Mouse (Mus musculus): ENCODE data around the gene Ajm1.
A peak's percentile ranks its signal among the peaks of the same experiment; 100 is the strongest.

Gene Ajm1

DNA sequence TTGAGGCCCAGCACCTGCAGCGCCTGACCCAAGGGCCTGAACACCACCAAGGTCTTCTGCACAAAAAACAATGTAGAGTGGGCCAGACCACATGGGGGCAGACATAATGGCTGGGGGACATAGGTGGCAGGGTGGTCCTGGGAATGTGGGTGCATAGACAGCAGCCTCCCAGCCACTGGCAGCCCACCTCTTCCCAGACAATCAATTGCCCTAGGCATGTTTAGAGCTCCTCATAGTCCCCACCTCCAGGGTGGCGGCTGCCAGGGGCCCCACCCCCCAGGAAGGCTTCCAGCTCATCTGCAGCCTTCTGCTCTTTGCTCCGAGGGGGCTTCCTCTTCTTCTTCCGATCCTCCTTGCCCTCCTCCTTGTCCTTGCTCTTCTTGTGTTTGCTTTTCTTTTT lies 2.0 kb upstream of the Ajm1 start:
- DNase-seq (ENCODE audit: low spot score), result no peak

DNA sequence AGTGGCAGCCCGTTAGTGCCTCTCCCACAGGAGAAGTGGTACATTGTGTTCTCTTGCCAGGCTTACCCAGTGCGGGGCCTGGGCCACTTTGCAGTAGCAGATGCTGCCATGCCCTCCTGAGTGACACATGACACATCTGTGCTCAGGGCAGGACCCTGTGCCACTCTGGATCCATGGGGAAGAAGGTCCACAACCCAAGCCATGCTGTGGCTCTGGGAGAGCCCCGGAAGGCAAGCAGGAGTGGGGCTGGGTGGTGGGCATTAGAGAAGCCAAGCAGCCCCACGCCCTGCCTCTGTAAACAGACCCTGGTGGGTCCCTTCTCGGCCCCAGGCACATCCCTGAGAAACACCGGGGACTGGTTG lies 1.5 kb upstream of the Ajm1 start:
- no peak for DNase-seq (ENCODE audit: low spot score)

DNA sequence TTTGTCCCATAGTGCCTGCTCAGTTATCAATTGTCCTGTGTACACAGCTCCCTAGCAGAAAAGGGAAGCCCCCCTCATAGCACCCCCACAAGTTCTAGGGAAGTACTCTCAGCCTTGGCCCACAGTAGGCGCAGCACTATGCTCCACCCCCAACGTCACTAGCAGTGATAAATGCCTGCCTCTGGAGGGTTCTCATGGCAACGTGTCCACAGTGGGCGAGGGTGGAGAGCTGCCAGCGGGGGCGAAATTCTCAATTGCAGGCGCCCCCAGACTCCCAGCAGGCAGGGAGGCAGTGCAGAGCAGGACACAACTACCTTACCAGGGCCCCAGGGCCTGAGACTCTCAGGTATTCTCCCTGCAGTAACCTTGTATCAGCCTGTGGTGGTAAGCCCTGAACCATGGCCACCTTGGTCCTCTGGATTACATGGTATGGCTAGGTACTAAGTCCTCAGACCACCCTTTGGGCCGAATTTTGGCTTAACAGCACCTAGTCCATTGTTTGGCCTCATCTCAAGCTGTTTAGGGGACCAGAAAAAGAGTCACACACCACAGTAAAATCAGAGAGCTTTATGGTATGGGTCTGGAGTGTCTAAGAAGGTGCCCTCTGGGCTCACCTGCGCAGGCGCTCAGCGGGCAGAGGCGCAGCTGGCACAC lies 1.0 kb upstream of the Ajm1 start:
- DNase-seq (ENCODE audit: low spot score), result no peak

DNA sequence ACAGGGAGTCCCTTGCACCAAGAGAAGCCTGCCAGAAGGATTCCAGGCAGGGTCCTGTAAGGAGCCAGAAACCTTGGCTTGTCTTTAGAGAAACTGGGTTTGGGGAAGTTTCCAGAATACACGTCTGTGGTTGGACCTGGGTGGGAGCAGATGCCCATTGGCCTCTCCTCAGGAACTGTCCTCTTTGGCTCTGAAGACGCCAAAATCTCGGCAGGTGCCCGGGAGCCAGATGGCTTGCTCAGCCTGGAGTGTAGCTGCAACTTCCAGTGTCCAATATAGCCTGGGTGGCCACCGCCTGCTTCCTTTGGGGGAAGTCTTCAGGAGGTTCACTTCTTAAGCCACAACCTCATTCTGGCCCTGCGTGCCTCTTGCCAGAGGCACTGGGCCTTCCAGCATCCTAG lies 344 bp upstream of the Ajm1 start:
- no peak for DNase-seq (ENCODE audit: low spot score)

DNA sequence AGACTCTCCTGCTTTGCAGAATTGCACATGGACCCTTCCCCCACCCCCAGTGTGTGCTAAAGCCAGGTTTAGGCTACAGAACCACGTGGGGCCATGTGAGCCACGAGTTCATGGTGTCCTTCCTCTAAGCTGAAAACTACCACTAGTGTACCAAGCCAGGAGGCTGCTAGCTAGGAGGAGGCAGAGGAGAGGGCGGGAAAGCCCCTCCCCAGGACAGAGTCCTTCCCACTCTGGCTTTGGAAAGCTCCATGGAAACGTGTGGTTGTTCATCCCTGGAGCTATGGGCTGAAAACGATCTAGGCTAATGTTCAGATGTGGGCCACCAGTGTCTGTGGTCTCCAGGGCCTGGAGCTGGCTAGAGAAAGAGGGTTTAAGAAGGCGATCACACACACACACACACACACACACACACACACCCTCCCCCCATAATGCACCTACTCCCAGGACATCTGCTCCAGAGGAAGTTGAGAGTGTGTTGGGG lies 896 bp downstream of the Ajm1 start:
- no peak for DNase-seq (ENCODE audit: low spot score)

DNA sequence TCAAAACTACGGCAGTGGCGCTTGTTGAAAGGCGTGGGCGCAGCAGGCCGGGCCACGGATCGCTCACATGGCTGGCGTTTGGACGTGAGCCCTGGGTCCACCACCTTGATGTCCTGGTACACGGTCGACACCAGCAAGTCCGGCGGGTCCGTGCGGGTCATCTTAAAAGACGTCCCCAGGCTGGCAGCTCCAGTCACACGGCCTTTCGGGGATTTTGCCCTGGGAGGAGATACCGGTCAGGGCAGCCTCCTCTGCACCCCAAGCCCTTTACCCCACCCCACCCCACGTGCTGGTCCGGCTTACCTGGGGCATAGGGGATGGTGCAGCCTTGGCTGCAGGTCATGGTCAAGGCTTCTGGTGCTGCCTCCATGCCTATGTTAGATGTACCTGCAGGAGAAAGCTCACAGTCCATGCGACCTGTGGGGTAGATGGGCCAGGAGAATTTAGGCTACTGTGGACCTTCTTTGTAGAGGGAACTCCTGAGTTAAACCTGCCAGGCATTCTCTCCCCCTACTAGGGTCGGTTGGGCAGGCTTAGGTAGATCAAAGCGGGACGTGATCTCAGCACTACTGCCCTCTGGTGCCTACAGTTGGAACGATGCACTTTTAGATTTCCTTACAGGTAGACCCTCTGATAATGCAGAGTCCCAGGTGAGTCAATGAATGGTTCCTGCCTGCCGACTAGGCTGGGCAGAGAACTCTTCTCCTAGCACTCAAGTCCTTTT lies 1.7 kb downstream of the Ajm1 start:
- DNase-seq (ENCODE audit: low spot score), result no peak

DNA sequence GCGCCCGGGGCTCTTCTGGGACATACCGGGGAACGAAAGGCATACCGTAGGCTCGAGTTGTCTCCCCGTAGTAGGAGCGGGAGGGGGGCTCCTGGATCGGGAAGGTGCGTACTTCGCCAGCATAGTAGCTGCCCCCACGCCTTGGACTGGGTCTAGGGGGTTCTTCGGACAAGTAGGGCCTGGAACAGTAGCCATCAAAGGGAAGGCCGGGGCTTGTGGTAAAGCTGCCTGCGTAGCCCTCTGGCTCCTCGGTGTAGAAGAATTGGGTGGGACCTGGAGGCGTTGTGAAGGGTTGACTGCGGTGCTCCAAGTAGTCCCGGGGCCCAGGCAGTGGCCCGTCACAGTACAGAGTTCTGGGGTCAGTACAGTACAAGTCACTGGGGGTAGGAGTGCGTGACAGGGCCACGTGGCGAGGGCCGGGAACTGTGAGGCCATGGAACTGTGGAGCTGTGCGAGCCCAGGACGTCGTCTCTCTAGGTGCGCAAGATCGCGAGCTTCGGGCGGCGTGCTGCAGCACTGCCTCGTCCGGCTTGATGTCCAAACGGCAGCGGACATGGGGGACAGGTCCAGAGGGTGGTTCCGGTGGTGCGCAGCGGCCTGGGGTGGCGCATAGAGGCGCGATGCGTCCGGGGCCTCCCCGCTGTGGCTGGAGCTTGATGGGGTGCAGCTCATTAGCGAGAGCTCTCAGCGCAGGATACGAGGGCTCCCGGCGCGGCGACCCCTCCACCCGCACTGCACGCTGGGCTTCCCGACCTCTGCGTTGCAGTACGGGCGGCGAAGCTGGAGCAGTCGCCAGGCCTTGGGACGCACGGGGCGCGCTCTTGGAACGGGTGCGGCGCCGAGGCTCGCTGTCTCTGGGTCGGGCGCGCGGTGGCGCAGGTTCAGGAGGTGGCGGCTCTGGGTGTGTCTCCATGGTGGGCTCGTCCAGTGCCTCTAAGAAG lies 2.5 kb downstream of the Ajm1 start:
- DNase-seq (ENCODE audit: low spot score), result no peak

DNA sequence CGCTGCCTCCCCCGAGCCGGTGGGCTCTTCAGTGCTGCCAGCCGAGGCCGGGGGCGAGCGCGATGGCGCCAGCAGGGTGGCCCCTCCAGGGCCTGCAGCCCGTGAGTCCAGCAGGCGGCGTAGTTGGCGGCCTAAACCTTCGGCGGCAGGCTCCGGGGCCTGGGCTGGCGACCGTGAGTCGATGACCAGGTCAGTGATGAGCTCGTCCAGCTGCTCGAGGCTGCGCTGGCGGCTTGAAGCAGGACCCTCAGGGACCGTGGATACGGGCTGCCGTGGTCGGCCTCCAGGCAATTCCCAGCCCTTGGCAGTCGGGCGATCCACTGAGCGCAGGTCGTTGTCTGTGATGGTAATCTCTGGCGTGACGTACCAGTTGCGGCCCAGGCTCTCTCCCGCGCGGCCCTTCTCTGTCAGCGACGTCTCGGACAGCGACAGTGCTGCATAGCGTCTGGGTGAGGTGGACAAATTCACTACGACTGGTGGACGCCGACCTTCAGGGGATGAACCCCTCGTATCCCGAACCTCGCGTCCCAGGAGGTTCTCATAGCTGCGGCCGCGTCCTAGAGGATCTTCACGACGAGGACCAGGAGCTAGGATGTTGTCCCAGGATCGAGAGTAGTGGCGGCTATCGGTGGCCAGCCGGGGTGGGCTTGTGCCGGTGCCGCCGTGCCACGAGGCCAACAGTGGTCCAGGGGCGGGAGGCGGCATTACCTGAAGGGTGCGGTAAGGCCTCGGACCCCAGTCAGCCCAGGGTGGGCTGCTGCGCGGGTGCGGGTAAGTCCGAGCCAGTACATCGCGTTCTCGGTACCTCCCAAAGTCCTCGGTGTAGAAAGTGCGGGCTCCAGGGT lies 3.4 kb downstream of the Ajm1 start:
- no peak for DNase-seq (ENCODE audit: low spot score)

DNA sequence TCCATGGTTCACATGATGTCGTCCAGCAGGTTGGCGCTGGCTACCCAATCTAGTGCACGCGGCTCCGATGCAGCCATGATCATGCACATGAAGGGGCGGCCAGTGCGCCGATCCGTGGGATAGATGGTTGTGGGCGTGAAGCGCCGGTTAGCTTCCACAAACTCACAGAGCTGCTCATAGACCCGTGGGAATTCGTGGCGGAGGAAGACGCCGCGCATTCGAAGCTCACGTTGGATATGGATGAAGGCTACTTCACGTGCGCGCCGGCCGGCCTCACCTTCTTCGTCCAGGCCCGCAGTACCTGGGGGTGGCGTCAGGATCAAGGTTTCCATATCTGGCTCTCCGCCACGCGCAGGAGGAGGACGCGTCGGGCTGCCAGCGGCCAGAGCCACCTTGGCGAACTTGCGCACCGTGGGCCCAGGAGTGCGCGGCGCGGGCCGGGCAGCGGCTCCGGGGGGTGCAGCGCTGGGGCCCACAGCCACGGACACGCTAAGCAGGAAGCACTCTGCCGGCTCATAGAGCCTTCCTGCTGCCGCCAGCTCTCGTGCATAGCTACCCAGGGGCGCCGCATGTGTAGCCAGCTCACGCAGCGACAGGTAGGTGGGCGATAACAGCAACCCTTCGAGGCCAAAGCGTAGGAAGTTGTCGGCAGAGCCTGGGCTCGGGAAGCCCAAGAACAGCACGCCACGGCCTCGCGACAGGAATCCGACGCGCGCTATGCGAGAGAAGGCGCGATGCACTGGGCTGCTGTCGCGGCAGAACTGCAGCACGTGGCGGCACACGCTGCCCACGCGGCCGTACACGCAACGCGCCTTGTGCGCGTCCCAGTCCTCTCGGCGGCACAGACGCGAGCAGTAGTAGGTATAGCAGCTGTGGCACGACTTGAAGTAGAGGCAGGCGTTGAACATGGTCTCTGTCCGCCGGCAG lies 4.3 kb downstream of the Ajm1 start:
- DNase-seq (ENCODE audit: low spot score), result no peak

DNA sequence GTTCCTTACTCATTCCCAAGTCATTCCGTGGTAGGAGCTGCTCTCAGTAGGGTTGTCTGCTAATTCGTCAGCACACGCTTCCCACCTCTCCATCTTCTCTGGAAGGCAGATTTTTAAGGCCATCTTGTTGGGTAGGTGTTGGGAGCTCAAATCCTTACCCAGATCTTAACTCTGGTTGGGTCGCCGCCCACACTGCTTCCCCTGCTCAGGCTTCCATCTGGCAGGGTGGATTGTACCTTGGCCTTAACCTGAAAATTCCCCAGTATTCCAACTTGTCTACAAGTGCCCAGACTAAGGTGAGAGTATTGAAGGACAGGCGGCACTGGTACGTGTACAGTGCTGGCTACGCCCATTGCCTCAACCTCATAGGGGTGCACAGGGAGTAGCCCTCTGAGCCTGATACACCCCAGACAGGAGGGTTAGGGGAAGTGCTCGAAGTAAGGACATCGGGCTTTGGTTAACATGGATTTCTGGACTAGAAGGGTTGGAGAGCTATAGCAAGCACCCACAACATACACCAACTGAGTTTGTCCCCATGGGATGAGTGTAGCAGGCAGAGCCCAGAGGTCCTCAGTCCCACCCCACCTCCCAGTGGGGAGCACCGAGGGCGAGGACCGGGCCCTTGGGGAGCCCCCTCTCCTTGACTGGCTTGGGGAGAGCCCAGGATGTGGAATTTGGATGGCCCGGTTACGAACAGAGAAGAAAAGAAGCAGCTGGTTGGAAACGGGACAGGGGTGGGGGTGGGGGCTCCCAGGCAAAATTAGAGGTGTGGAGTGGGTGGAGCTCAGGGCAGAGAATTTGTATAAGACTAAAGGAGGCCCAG lies 5.3 kb downstream of the Ajm1 start:
- no peak for DNase-seq (ENCODE audit: low spot score)

DNA sequence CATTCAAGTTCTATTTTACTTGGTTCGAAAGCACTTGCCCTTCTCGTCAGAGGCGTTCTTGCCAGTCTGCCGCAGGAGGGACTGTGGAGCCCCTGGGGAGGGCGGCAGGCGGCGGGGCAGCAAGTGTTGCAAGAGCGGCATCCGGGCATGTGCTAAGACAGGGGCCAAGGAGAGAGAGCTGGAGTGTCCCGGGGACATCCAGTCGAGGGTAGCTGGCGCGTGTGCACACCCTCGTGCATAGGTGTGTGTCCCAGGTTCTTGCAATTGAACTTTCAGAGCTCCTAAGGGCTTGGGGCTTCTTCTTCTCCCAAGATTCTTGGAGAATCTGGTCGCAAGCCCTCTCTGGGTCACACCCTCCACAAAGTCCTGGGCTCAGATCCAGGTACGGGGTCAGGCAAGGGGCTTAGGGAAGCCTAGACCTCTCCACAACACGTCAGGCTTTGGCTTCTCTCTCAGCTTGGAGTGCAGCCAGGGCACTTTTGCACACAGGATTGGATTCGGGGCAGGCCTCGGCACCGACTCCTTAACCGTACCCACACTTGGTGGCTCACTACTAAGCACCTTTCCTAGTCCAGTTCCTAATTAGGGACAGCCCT lies 6.0 kb downstream of the Ajm1 start:
- no peak for DNase-seq (ENCODE audit: low spot score)

DNA sequence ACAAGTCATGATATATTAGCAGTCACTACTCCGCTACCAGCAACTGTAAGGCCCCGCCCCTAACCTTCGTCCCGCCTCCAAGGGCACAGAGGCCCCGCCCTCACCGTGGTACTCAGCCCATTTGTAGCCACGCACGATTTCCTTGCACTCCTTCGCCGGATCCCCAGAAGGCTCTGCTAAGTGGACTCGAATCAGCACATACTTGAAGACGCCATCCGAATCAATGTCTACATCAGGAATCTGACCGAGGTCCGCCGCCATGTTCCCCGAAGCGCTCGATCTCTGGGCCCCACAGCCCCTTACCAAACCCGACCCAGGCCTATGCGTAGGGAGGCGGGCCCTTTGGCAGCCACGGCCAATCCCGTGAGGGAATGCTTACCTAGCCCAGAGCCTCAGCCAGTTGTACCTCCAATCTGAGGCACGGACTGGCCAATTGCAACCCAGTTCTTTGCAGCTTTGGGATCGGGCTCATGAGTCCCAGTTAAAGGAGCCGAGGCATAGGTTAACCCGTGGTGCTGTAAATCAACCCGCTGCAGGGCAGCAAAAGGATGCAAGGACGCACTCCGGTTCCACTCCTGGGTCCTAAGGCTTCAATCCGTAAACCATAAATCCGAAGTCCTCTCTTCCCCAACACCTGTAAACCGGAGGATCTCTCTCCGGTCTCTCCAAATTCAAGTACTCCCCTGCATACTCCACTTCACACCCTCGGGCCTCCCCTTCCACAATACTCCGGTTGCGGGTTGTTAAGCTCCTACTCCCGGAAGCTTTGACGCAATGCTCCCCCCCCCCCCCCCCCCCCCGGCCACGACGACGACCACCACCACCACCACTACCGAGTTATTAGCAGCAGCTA lies 6.8 kb downstream of the Ajm1 start, which contains the start of the genes Mamdc4 and Phpt1:
Gene Mamdc4, minus strand, starts transcription at position 267 of the 853 bp plus-strand sequence.
Gene Phpt1, minus strand, starts transcription at position 646 of the 853 bp plus-strand sequence.
- peak; percentile 90 for DNase-seq (ENCODE audit: low spot score)

DNA sequence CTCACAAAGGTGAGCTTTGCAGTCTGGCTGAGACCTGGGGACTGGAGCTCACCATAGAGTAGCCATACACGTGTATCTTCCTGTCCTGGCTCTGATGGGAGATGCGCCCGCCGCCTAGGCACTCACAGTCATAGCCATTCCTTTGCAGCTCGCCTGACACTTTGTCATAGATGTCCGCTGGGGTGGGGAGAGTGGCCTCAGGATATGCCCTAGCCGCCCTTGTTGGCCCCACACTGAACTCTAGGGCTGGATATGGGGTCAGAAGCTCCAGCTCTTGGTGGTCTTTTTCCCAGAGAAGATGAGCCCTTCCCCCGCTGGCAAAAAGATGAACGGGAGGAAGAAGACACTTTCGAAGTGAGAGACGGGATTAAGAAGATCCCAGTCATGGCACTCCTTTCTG lies 7.4 kb downstream of the Ajm1 start:
- no peak for DNase-seq (ENCODE audit: low spot score)

DNA sequence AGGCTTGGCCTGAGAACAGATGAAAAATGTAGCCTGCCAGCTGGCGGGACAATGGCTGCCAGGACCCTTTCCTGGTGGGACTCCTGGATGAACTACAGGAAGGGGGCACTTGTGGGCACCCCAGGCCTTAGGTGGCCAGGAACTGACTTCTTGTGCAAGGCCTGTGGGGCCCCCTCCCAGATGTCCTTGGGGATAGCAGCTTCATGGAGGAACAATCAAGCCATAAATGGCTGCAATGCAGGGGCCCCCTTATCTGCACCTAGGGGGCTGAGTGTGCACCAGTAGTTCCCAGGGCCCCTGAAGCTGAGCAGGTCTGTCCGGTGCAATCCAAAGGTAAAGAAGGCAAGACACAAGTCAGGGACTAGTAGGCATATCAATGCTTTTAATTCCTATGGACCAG lies 8.5 kb downstream of the Ajm1 start:
- no peak for DNase-seq (ENCODE audit: low spot score)

DNA sequence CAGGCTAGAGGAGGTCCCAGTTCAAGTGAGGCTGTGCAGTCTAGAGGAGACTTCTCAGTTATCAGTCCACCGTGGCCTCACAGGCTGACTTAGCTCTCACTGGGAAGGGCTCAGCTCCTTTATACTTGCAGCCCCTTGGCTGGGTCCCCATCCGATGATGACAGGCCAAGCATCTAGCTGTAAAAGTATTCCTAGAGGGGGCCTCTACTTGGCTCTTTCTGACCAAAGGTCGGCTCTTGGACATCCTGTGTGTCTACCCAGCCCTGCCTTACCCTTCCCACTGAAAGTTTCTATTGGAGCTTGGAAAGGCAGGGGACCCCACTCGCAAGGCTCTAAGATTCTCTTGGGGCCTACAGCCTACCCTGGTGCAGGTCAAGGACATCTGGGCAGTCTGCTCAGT lies 10.3 kb downstream of the Ajm1 start:
- DNase-seq (ENCODE audit: low spot score), result no peak

DNA sequence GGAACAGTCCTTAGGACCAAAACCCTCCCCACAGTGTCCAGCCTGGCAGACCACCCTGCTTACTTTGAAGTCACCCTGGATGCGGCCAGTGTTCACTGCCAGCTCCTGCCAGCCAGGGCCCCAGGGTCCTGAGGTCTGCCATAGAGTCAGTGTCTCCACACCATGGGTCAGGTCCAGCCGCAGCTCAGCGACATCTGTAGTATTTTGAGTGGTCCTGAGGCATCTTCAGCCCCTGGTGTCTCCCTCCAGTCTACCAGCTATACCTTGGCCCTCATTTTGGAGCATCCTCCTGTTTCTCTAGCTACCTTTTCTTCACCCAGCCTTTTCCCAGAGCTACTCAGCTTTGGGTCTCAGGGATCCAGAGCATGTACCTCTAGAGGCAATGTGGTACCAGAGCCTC lies 12.2 kb downstream of the Ajm1 start:
- DNase-seq (ENCODE audit: low spot score), result no peak

DNA sequence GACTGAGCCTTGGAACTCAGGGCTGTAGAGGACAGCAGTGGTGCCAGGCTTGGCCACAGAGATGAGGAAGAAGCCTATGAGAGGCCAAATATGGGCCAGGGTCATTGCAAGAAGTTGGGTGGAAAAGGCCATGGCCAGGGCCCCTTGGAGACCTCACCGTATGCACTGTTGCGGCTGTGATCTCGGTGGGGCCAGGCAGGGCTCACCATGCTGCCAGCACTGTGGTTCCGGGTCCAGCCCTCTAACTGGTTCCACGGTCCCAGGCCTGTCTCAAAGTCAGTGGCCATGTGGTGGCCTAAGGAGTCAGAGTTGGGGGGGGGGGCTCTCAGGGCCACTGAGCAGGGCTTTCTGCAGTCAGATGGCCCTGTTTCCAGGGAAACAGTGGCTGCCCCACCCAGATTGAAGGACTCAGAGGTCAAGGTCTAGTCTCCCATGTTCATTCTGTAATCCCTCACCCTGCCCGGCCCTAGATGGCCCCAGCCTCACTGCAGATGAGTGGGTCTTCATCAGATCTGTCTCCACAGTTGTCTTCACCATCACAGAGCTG lies 13.0 kb downstream of the Ajm1 start:
- DNase-seq (ENCODE audit: low spot score), result no peak

DNA sequence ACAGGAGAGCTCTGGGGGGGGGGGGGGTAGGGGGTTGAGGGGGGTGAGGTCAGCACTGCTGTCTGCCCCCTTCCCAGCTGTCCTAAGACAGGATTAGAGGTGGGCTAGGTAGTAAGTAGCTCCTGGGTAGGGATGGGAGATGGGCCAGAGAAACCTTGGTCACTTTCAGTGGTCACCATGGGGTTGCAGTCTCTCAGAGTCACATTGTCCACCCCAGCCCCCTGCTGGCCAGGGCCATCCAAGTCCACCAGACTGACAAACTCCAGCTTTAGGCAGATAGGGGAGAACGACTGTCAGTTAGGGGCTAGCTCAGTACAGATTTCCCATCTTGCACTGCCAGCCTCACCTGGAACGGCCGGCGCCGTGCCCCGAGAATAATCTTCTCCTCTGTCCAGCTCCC lies 15.0 kb downstream of the Ajm1 start:
- DNase-seq (ENCODE audit: low spot score), result no peak

Data from ovary, postnatal 14 days (tissue).